Mouse (Mus musculus) mesoderm, embryonic 11.5 days (tissue): Measurements from ENCODE around the gene Rhox4e.
"Not testable (repeated sequence)": the region's sequence is repeated elsewhere in the genome, so short reads cannot be mapped to it uniquely, and the experiment has no call there.

Experiments used
- DNase-seq: peaks from one replicate; pipeline ENCODE4 v3.0.0-alpha.2; 2012; ENCODE audit warnings: low read depth, low spot score

Gene Rhox4e

GRCm38 (mm10) chrX:37557112-37557511 is at the start of gene Rhox4e:
Gene Rhox4e (plus strand): TSS chrX:37557412.
- not testable (repeated sequence) for DNase-seq

GRCm38 (mm10) chrX:37514059-37514458 is 43.2 kb upstream of the Rhox4e start, which contains the start of gene Rhox4d:
Gene Rhox4d (plus strand): TSS chrX:37514359.
- DNase-seq, result not testable (repeated sequence)

- DNase-seq, result not testable (repeated sequence)
Measured at GRCm38 (mm10) chrX:37530152-37530551, 27.1 kb upstream of the Rhox4e start, which contains the start of gene Rhox2e. Gene Rhox2e (plus strand): TSS chrX:37530452.

- DNase-seq, result not testable (repeated sequence)
Measured at GRCm38 (mm10) chrX:37541719-37542118, 15.5 kb upstream of the Rhox4e start, which contains the start of gene Rhox3e. Gene Rhox3e (plus strand): TSS chrX:37542019.

- DNase-seq, result not testable (repeated sequence)
Measured at GRCm38 (mm10) chrX:37571105-37571504, 13.9 kb downstream of the Rhox4e start, which contains the start of gene Rhox2f. Gene Rhox2f (plus strand): TSS chrX:37571405.

- not testable (repeated sequence) for DNase-seq
Measured at GRCm38 (mm10) chrX:37572638-37573037, 15.4 kb downstream of the Rhox4e start.

GRCm38 (mm10) chrX:37580692-37581091 is 23.5 kb downstream of the Rhox4e start, which contains the start of gene Rhox3f:
Gene Rhox3f (plus strand): TSS chrX:37580992.
- DNase-seq, result not testable (repeated sequence)

- DNase-seq, result not testable (repeated sequence)
Measured at GRCm38 (mm10) chrX:37607604-37608003, 50.4 kb downstream of the Rhox4e start, which contains the start of gene Rhox4f. Gene Rhox4f (minus strand): TSS chrX:37607704.
